Mouse (Mus musculus) liver, adult (tissue): ENCODE results near the gene Fkbp8.

Experiments
- GATA4 ChIP-seq: IDR thresholded peaks from 2 replicates; pipeline ENCODE4 v1.6.1; 2014; ENCODE audit warnings: mild to moderate bottlenecking, low read length; ENCODE audit not compliant: insufficient replicate concordance

Fkbp8 gene

DNA sequence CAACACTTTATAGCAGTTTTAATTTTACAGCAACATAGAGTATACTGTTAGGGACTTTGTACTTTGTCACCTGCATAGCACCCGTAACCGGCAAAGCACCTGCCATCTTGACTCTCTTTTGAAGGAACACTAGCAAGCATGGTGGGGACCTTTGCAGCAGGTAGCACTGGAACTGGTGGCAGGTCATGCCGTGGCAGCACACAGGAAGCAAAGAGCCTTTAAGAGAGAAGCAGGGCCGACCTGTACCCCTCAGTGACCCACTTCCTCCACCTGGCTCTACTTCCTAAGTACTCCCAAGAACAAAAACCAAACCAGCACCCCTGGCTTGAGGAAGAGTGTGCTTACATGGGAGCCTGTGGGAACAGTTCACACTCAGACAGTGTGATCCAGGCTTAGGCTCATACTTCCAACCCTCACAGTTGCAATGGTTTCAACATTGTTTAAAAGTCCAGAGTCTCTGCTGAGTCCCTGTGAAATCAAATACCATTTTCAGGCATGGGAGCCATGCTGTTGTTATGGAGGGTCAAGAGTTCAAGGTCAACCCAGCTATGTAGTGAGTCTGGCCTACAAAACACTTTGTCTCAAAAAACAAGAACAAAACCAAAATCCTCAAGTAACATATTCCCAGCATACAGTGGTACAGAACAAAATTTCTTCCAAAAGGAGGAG is 27.7 kb downstream of the Fkbp8 start:
- no peak for TF ChIP-seq GATA4

DNA sequence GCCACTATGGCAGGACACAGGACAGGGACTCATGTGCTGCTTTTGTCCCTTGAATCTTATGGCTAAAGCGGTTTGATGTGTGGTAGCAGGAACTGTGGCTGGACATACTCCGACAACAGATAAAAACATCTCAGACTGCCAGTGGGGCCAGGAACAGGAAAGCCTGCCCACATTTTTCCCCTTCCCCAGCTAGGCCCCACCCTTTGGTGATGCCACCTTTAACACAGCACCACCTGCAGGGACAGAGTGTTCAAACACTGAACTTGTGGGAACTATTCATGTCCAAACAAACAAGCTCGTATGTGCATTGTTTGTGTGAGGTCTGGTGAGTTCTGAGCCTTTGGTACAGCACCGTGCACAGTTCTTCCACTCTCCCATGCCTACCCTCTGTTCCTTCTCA is 30.8 kb downstream of the Fkbp8 start:
- no peak for TF ChIP-seq GATA4

DNA sequence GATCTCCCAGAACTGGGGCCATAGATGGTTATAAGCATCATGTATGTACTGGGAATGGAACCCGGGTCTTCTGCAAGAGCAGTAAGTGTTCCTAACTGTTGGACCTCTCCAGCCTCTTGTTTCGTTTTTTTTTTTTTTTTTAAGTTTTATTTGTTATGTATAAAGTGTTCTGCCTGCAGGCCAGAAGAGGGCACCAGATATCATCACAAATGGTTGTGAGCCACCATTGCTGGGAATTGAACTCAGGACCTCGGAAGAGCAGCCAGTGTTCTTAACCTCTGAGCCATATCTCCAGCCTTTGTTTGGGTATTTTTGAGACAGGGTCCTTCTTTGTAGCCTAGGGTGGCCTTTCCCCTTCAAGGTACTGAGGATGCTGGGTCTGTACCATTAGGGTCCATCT is 31.5 kb downstream of the Fkbp8 start:
- no peak for TF ChIP-seq GATA4

DNA sequence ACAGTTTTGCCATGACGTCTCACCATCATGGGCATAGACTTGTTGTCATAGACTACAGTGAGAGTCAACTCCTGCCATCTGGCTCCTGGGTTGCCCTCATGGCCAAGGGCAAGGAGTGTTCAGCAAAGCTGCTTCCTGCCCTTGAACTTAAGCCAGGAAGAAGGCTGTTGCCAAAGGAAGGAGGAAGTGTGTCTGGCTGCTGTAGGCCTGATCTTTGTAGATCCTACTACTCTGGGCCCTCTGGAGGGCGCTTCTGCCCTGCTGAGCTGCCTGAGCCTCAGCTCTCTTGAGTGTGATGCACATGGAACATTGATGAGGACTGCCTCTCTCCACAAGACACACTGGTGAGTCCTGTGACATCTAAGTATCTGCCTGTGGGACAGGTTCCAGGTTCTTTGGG is 32.6 kb downstream of the Fkbp8 start:
- peak; percentile 18; the same call in 1 of the 2 replicates for TF ChIP-seq GATA4

DNA sequence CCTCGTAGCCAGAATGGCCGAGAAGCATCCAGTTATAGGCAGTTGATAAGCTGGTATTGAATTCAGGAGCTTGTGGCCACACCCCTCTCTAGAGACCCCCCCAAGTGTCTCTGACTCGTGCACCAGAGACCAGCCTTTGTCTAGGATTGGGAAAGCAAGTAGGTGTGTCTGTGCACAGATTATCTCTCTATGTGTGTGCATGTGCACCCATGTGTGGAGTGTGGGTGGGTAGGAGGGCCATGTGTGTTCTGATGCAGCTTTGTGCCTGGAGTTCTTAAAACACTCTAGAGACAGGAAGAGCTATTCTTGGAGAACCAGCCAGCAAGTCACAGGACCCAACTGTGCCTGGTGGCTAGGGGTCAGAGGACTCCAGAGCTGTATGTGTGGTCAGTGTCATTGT is 33.0 kb downstream of the Fkbp8 start:
- TF ChIP-seq GATA4 = no peak

DNA sequence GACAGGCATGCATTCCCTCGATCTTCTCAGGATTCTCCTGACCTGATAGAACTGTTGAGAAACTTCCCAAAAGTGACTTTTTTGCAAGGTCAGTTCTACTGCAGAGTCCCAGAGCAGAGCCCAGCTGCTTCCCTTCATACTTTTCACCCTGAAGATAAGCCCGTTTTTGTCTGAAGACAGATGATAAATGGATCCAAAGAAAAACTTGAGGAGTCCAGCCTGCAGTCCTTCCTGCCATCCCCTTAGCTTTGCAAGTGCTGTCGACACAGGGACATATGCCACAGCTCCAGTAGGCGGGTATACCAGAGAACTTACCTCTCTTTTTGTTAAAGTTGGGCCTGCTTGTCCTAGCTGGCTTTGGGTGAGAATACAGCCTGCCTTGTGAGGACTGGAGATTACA is 33.8 kb downstream of the Fkbp8 start:
- 0 out of 2 replicates have a peak, but pooled peaks have one; percentile 7 for TF ChIP-seq GATA4

DNA sequence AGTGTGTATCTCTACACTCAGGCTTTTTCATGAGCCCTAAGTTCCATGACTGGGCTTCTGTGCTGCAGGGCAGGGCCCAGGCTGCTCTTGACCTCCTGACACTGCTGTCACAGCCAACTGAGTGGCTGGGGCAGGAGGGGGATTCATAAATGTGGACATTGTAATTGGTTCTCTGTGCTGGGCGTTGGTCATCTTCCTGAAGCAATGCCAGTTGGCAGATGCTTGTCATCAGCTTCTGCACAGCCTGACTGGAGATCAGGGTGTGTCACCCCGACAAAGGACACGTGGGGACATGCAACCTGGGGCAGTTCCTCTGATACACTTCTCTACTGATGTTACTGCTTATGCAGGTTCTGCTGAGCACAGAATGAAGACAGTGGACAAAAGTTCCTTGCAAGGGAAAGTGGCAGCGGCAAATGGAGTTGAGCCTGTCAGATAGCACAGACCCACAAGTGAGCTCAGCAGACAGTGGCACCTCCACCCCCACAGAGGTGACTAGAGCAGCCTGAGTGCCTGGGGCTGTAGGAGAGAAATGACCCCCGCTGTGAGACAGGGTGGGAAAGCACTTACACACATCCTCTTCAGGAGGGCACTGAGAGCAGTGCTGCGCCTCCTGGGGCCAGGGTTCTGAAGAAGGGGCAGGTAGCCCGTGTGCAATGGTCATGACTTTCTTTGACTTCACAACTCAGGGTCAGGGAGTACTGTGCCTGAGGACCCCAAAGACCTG is 34.4 kb downstream of the Fkbp8 start:
- TF ChIP-seq GATA4 = peak; percentile 31; the same call in 1 of the 2 replicates

DNA sequence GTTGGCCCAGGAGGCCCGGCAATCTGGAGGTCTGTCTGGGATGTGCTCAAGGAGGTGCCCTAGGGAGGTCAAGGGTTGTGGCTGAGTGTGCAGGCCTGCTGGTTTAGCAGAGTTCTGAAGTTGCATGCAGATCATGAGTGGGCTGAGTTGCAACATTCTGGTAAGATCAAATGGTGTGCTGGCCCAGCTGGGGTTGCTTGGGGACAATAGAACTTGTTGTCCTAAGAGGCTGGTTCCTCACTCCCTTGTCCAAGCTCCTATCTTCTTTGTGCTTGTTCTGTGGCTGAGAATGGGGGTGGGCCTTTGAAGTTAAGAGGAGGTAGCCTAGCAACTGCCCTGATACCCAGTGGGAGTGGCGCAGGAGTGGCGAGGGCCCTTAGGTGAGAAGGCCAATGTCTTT is 35.3 kb downstream of the Fkbp8 start:
- no peak for TF ChIP-seq GATA4

DNA sequence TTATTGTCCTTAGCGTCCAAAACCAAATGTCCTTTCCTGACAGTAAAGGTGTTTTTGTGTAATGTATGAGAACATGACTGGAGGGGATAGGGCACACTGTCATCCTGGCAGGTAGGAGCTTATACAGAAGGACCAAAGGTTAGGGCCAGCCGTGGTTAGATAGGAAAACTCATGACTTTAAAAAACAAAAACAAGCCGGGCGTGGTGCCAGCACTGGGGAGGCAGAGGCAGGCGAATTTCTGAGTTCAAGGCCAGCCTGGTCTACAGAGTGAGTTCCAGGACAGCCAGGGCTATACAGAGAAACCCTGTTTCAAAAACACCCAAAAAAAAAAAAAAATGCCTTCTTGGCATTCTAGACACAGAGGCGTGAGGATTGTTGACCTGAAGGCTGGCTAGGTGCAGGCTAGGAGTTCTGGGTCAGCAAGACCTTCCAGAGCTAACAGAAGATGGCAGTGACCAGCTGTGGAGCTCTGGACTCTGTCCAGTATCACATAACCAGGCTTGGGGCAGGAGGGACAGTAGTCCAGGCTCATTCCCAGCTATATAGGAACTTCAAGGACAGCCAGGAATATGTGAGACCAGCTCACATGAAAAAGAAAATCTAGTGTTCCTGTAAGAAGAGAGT is 36.4 kb downstream of the Fkbp8 start:
- TF ChIP-seq GATA4 = no peak

DNA sequence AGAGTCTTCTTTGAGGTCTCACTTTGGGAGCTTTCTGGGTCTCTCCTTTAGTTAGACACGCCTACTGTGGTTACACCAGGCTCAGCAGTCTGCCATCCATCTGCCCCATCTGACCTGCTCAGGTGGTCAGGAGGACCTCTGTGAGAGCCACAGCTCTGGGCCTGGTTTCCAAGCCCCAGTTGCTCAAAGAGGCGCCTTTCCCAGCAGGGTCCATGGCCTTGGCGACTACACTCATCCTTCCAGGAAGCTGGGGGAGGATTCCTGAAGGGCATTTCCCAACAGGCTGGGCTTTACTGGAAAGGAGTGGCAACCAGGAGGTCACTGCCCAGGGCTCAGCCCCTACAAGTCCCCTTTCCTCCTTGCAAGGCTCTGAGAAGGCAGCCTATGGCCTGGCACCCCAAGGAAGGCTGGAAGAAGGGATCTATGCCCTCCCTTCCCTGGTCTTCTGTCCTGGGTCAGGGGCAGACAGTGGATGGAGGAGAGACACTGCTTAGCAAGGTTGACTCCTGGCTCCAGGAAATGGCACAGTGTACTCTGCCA is 37.2 kb downstream of the Fkbp8 start:
- no peak for TF ChIP-seq GATA4

DNA sequence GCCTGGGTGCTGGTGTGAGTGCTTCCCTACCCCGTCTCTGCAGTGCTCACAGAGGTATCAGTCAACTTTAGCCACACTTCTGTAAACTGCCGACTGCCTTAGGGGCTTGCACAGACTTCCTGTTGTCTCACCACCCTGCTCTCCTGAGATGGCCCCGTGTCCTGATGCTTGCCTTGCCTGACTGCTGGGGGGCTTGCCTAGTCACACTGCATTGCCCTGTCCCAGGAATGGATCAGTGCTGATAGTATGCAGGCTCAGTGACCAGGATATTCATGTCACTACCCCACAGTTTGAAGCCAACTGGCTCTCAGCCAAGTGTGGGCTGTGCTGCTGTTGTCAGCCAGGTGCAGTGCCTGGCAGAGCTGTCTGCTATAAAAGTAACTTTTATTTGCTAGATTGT is 38.0 kb downstream of the Fkbp8 start:
- no peak for TF ChIP-seq GATA4

DNA sequence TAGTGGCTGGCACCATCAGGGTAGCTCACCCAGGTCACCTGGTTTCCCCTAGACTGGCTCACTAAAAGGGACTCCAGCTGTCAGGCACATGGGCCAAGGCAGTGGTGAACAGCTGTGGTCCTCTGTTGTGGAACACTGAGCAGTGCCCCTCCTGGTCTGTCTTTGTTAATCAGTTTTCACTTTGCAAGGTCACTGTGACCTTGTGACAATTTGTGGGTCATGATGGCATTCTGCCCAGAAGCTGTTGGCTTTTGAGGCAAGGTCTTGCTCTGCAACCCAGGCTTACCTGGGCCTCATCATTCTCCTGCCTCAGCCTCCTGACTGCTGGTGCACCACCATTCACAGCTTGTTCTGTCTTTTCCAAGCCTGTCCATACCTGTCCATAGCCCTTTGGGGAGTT is 42.8 kb downstream of the Fkbp8 start:
- no peak for TF ChIP-seq GATA4

DNA sequence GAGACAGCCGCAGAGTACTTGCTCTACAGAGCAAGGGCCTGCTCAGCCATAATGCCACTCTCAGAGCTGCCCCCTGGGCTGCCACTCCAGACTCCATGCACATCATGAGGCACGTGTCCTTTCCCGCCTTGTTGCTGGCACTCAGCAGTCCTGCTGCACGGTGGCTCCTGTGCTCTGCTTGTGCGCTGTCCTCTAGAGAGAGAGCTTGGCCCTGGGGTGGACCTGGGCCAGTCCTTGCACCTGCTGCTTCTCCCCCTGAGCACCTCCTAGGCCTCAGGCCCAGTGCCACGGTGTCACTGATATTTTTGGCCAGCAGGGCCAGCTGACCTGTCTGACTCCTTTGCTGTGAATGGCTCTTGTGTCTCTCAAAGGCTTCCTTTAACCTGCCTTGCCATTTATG is 43.5 kb downstream of the Fkbp8 start:
- no peak for TF ChIP-seq GATA4

DNA sequence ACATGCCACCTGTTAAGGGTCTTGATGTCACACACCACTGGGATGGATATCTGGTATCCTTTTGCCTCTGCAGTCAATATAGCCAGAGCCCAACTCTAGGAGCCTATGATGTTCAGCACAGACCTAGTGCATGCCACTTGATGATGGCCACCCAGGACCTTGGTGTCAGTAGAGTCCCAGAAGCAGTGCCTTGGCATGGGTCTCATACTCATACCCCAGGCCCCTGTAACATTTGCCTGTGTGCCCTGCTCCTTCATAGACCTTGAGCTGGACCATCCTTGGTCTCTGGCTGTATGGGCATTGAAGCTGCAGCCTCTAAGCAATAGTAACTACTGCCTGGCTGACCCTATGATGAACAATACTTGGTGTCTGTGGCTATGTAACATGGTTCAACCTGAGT is 46.8 kb downstream of the Fkbp8 start:
- TF ChIP-seq GATA4 = no peak

DNA sequence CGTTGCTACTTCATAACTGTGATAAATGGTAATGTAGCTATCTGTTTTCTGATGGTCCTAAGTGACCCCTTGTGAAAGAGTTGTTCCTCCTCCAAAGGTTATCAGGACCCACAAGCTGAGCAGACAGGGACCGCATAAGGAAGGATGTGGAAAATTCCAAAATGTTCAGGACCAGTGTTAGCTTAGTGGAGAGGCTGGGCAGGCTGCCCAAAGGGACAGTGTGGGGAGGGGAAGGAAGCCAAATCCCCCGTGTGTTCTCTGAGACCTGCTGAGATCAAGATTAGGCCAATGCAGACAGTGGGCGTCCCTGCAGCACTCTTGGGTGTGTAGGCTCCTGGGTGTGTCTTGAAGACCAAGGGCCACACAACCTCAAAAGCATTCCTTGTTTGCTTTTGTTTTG is 47.4 kb downstream of the Fkbp8 start:
- peak; percentile 95 for TF ChIP-seq GATA4

DNA sequence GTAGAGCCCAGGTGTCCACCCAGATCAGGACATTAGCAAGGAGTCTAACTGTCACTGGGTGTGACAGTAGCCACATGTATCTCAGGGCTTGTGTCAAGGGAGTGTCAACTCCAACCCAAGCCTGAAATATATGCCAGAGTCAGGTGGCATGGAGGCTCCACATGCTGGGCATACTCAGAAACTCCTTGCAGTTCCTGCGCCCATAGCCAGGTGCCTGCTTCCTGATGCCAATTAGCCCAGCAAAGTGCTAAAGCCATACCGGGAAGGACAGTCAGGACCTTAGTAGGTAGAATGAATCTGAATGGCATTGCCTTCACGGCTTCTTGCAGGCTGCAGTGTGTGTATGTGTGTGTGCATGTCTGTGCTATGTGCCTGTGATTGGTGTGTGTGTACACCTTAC is 49.7 kb downstream of the Fkbp8 start:
- no peak for TF ChIP-seq GATA4
